Mouse (Mus musculus) cortical plate, adult 2 months (tissue): Measurements from ENCODE around the gene Setd3.

Experiments used
- CTCF ChIP-seq: fragments of 200-500 bp; IDR thresholded peaks from 2 replicates; pipeline ENCODE4 v1.5.1; 2011; ENCODE audit warnings: mild to moderate bottlenecking, control low read depth, low read length; ENCODE audit not compliant: insufficient read depth; ENCODE audit errors: extremely low read depth
- POLR2A ChIP-seq: fragments of 200-500 bp; IDR thresholded peaks from 2 replicates; pipeline ENCODE4 v1.6.1; 2011; ENCODE audit warnings: mild to moderate bottlenecking, low read length, control low read depth; ENCODE audit not compliant: insufficient read depth; ENCODE audit errors: extremely low read depth

- TF ChIP-seq CTCF: no peak
- no peak for TF ChIP-seq POLR2A
Measured at GRCm38 (mm10) chr12:108174606-108175505, 4.3 kb downstream of the Setd3 start.
